Mouse (Mus musculus): ENCODE measurements around the gene Adam8.

GRCm38 (mm10) chr7:139994202-139994601, 1.8 kb upstream of the Adam8 start:
- no peak for TF ChIP-seq POLR2A (IDR thresholded peaks at IDR 0.05; ENCODE audit: low read depth, low read length)
- no peak for TF ChIP-seq CTCF (IDR thresholded peaks at IDR 0.05; ENCODE audit: extremely low read depth, insufficient read depth, insufficient read length, insufficient replicate concordance)
